Mouse (Mus musculus): ENCODE data around the gene Trim15. TPM values are rescaled to one million over a fixed set of nuclear protein-coding genes. Genes with fewer than 3 reads are reported as not detected.

The Trim15 gene
- total RNA-seq, 2 experiments from 2014 or later, result not detected

DNA sequence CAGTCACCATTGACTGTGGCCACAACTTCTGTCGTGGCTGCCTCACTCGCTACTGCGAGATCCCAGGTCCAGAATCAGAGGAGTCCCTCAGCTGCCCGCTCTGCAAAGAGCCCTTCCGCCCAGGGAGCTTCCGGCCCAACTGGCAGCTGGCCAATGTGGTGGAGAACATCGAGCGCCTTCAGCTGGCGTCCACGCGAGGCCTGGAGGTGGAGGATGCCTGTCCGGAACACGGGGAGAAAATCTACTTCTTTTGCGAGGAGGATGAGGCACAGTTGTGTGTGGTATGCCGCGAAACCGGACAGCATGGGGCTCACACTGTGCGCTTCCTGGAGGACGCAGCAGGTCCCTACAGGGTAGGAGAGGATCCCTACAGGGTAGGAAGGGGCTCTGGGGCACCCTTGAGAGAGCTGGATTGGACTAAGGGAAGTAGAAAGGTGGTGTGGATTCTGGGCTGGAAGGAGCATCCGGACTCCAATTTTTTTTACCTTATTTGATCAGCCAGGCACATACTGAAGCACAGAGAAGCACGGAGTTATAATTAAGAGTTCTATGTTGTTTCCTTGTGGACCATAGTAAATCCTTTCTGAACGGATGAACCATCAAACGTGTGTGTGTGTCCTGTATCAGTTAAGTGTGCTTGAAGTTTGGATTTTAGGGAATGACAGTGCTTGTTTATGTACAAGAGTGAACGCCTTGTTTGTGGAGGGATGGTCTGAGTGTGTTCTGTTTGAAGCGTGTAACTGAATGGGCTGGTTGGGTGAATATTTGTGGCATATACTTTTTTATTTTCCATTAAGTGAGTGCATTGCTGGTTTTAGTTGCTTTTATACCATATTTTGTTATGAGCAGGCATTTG, 3.2 kb upstream of the Trim15 start:
- no peak for DNase-seq (ENCODE audit: low spot score in 2 of 2)

DNA sequence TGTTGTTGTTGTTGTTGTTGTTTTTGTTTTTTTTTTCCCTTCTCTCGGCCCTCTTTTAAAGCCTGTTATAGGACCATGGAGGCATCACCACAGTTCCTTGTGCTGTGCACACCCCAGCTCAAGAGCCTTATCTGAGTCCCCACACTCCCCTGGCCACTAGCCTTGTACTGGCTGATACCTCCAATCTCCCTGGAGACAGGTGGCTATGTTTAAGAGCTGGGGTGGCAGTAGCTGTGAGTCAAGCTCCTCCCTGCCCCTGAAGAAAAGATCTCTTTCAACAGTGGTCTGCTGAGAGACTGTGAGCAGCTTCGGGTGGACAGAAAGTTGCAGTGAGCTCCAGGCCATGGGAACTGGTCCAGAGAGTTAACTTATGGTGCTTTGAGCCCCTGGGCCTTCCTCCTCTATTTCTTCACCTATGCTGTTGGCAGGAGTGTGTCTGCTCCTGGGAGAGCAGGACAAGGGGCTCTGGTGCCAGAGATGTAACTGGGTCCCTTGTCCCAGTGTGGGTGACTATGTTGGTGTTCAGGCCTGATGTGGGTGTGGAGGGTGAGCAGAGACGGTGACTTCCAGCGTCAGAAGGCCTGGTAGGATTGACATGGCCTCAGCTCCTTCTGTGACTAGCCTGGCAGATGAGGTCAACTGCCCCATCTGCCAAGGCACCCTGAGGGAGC, 2.4 kb upstream of the Trim15 start, which contains the start of gene Trim10:
Trim10 (plus strand) TSS at position 291 of the 671 bp plus-strand sequence.
- DNase-seq (ENCODE audit: low spot score in 2 of 2), result no peak

DNA sequence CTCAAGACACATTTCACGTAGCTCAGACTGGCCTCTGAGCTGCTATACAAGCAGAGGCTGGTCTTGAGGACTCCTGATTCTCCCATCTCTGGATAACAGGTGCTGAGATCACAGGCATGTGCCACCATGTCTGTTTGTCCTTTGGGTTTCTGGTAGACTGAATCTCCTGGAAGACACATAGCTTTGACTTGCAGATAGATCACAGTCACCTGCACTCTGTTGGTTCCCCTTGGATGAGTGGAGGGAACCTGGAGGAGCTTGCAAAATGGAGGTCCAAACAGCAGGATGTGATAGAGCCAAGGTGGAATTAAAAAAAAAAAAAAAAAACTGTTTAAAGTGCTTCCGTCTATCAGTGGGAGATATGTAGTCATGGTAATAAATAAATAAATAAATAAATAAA, 1.8 kb upstream of the Trim15 start:
- no peak for DNase-seq (ENCODE audit: low spot score in 2 of 2)

DNA sequence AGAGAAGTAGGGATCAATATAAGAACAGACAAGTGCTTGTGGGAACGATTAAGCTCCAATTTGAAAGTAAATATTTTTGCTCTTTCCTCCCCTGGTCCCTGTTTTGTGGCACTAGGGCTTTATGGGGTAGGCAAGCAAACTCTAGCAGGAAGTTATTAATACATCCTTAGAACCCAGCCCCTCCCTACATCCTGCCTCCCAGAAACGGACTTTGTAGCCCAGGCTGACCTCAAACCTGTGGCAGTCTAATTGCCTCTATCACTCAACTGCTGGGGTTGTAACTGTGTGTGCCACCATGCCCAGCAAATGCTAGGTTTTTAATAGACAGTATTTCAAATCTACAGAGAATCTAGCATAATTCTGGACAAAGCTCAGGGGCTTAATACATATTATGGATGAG, 5.3 kb downstream of the Trim15 start:
- no peak for DNase-seq (ENCODE audit: low spot score in 2 of 2)

DNA sequence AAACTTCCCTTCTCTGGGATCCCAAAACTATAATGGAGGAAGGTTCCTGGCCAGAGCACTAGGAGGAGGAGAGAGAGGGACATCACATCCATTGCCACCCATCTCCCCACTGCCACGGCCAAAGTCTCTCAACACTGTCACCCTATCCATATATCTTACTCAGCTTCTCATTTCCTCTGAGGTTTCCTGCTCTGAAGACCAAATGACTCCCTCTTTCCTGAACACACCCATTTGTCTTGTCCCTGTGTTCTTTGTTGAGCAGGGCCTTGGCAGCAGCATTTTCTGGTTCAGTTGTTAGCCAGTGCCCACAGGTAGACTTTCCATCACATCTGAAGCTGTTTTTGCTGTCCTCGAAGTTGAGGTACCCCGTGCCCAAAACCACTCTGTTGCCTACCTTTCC, 8.8 kb downstream of the Trim15 start:
- no peak for DNase-seq (ENCODE audit: low spot score in 2 of 2)

DNA sequence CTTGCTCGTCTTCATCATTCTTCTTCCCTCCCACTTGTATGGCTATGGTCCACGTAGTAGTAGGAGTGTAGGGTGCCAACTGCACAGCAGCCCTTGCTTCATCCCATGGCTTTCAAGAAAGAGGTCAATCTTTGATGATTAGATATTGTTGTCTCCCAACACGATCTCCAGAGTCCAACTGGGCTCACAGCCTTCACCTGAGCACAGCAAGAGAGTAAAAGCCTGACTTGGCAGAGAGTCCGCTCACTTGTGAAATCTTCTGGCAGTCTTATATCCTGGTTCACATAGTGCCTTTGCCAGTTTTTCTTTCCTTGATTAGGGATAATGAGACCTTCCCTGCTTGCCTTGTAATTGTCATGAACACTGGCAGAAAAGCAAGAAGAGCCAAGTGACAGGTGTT, 10.8 kb downstream of the Trim15 start:
- DNase-seq (ENCODE audit: low spot score in 2 of 2), result no peak

DNA sequence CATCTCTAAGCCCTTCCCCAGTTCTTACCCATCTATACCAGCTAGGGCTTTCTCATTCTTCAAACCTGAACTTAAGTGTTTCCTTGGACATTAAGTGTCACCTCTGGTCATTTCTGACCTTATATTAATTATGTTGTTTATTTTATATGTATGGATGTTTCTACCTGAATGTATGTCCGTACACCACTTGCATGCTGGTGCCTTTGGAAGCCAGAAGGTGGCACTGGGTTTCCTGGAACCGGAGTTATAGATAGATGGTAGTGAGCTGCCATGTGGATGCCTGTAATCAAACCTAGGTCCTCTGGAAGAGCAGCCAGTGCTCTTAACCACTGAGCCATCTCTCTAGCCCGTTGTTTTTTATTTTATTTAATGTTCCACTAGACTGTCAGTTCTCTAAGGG, 11.5 kb downstream of the Trim15 start:
- DNase-seq (ENCODE audit: low spot score in 2 of 2), result no peak

DNA sequence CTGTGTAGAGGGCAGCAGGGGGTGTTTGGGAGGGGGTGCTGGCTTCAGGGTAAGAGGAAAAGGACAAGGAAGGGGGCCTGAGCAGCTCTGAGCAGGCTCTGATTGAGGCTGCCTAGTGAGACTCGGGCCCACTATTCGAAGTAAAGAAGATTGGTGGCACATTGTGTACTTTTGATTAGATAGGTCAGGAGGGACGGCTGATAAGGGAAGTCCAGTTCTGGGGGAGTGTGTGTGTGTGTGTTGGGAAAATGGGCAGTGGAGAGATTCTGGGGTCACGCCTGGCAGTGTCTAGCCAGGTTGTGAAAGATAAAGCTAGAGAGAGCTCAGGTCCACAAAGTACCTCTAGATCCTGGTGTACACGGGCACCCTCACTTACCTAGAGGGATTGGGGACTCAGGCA, 15.4 kb downstream of the Trim15 start:
- DNase-seq (ENCODE audit: low spot score in 2 of 2), result no peak

DNA sequence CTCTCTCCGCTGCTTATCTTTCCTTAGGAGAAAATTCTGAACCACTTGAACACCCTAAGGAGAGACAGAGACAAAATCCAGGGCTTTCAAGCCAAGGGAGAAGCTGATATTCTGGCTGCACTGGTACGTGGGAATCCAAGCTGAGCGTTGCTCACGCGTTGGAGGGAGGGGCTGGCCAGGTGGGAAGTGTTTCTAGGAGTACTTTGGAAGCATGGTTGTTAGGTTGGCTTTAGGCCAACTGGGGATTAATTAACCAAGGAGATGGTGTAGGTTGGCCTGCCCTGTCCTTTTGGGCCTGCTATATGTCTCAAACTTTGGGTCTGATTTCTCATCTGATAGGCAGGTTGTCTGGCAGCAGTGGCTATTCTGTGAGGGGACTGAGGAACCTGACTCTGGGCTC, 15.8 kb downstream of the Trim15 start:
- no peak for DNase-seq (ENCODE audit: low spot score in 2 of 2)

DNA sequence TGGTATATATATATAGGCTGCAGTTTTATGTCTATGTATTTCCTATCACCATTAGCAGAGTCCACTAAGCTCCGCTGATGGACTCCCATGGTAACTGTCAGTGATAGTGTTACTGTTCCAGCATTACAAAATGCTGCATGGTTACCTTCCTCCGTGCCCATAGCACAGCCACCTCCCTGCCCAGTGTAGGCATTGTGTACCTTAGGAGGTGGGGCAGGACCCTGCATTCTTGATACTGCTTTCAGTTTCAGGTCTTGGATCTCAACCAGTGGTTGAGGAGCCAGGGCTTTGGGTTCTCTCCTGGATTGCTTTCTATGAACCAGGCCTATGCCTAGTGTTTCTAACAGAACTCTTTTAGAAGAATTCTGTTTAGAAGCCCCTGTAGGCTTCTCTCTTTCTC, 17.0 kb downstream of the Trim15 start:
- no peak for DNase-seq (ENCODE audit: low spot score in 2 of 2)

DNA sequence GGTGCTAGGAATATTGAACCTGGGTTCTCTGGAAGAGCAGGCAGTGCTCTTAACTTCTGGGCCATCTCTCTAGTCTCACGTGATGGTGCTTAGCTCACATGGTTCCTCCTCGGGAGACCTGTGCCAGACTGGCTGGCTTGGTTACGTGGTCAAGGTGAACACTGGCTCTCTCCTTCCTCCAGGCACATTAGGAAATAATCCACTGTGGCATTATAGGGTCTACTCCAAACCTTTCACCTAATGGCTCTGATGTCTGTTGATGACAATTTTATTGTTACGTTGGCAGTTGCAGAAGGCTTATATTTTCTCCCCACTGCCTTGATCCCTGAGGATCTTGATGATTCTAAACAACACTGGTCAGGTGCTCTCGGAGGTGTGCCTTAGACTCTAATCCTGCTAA, 18.1 kb downstream of the Trim15 start:
- no peak for DNase-seq (ENCODE audit: low spot score in 2 of 2)

DNA sequence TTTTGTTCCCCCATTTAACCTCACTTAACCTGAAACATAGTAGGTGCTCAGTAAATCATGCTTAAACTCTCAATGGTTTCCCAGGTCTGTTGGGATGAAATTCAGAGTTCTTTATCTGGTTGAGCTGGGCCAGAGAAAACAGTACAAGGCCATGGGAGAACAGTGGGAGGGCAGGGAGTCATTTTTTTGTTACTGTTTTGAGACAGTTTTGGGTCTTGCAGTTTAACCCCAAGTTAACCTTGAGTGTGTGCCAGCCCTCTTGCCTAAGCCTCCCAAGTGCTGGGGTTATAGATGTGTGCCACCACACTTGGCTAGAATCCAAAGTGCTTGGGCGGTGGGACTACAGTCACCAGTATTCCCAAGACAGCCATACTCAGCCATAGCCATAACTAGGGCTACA, 22.3 kb downstream of the Trim15 start:
- no peak for DNase-seq (ENCODE audit: low spot score in 2 of 2)

DNA sequence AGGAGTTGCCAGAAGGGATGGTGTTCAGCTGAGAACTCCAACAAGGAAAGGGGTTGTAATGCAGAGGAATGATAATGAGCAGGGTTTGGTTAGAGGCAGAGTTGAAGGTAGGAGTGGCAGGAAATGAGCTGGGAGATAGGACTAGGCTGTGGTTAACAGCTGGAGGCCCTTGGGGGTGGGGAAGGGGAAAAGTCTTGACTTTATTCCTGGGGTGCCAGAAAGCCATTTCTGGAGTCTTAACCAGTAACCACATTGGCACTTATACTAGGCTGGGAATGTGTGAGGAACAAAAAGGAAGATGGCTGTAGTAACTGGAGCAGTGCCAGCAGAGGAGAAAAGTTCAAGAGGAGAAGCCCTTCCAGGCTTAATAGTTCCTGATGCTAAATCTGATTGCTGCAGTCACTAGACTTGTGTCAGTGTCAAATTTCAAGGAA, 22.7 kb downstream of the Trim15 start:
- no peak for DNase-seq (ENCODE audit: low spot score in 2 of 2)

DNA sequence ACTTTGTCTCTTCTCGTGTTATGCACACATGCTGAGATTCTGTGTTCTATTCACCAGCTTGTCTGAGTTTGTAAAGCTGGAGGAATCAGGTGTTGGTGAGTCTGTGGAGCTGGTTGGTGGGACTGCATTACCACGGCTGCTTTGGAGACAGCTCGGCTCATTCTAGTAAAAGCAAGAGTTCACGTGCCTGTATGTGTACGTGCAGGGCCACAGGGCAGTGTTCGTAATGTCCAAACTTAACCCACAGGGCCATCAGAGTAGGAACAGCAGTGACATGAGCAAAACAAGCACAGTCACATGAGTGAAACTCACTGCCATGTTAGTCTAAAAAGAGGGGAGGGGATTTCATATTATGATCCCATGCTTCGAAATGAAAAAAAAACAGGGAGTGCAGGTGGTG, 23.3 kb downstream of the Trim15 start:
- DNase-seq (ENCODE audit: low spot score in 2 of 2), result no peak

DNA sequence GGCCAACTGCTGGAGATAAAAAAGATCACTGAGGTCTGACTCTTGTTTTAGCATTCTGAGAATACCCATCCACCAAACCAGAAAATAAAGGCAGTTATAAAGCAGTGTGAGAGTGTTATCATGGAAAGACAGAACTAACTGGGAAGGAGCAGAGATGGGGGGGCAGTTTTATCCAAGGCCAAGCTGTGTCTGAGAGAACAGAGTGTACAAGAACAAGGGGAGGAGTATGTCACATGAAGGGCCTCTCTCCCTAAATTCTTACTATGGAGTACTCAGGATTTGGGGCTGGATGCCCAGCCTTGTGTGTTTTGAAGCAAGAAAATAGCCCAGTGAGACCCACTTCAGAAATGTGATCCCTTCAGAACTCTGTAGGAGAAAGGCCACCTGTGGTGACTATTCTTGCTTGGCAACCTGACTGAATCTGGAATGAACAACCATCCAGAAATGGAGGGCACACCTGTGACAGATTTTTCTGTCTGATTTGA, 26.0 kb downstream of the Trim15 start:
- no peak for DNase-seq (ENCODE audit: low spot score in 2 of 2)

DNA sequence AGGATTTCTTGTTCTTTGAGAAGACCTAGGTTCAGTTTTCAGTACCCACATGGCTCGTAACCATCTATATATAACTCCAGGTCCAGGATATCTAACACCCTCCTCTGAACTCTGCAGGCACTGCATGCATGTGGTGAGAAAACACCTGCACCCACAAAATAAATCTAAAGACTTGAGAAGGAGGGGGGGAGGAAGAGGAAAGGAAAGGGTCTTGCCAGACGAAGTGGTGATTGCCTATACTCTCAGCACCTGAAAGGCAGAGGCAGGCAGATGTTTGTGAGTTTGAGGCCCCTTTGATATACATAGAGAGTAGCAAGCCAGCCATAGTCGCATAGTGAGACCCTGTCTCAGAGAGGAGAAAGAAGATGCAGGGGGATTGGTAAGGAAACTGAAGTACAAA, 27.1 kb downstream of the Trim15 start:
- no peak for DNase-seq (ENCODE audit: low spot score in 2 of 2)

DNA sequence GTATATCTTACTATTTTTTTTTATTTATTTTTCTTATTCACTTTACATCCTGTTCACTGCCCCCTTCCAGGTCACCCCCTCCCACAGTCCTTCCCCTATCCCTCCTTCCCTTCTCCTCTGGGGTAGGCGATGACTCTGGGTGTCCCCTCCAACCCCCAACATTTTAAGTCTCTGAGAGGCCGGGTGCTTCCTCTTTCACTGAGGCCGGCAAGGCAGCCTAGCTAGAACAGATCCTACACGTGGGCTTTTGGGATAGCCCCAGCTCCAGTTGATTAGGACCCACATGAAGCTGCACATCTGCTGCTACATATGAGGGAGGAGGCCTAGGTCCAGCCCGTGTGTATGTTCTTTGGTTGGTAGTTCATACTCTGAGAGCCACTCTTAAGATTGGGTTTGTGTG, 28.0 kb downstream of the Trim15 start:
- no peak for DNase-seq (ENCODE audit: low spot score in 2 of 2)

DNA sequence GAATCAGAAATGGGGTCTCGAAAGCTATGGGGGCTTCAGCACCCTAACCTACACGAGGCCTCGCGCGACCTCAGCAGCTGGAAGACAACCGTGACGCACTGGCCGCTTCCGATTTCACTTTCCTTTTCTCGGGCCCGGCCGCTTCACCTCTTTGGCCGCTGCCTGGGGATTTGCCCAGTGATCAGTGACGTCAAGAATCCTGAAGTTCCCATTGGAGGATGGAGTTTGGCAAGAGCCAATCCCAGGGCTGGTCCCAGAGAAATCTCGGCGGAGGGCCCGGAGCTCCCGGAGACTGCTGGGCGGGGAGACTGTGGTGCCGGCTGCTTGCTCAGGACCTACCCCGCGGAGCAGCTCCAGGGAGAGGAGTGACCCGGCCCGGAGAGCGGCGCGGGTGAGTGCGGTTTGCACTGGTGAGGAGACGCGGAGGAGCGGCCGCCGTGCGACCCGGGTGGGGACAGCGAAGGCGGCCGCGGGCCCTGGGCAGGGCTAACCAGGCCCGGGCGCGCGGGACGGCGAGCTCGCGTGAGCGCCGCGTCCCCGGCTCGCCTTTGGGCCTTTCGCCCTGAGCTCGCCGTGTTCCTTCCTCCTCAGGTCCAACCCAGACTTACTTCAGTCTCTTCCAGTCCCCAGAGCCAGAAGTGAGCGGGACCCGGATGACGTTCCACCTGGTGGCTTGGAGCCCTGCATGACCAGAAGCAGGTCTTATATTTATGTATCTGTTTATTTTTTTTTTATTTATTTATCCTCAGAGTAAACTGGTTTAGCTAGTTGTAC, 29.9 kb downstream of the Trim15 start, which contains the start of gene Trim26:
Trim26 (plus strand) TSS at position 261 of the 774 bp plus-strand sequence.
- peak; percentile 96 to 97 for DNase-seq (ENCODE audit: low spot score in 2 of 2)

DNA sequence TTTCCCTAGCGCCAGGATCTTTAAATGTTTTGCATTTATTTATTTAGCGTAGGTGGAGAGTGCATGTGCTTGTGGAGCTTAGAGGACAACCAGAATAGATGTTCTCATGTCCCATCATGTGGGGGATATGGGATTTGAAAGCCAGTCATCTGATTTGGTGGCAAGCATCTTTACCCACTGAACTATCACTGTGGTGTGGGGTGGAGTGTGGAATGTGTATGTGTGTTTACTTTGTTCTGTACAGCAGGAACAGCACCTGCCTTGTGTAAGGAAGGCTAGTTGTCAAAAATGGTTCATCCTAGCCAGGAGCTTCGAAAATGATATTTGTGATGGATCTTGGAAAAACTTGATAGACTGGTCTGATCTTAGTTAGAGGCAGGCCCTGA, 30.6 kb downstream of the Trim15 start:
- DNase-seq (ENCODE audit: low spot score in 2 of 2), result no peak

DNA sequence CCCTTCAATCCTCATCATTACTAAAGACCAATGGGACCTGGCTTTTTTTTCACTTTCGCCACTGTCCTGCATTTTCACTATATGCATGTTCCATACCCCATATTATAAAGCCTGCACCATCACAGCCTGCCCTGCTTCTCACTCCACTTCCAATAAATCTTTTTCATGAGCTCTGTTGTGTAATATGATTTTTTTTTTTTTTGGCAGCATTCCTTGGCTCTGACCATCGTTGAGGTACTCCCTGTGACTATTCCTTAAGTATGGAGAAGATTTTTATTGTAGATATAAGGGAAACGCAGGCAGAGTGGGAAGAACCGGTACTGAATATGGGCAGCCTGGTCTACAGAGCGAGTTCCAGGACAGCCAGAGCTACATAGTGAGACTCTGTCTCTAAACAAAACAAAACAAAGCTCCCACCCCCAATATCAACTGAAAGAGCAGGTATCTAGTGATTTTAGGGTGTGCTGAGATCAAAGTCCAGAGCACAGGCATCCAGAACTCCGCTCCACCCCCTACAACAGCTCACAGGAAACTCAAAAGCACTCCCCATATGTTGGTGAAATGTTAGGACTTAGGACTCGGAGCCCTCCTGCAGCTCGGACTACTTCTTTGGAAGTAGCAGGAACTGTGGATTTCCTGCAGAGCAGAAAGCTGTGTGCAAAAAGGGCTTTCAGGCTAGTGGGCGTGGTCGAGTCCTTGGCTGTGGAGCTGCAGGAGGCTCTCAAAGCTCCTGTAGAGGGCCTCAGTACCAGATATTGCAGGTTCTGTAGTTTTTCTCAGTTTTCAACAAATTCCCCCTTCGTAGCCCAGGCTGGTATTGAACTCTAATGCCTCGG, 31.2 kb downstream of the Trim15 start:
- peak; percentile 52 to 55 for DNase-seq (ENCODE audit: low spot score in 2 of 2)

DNA sequence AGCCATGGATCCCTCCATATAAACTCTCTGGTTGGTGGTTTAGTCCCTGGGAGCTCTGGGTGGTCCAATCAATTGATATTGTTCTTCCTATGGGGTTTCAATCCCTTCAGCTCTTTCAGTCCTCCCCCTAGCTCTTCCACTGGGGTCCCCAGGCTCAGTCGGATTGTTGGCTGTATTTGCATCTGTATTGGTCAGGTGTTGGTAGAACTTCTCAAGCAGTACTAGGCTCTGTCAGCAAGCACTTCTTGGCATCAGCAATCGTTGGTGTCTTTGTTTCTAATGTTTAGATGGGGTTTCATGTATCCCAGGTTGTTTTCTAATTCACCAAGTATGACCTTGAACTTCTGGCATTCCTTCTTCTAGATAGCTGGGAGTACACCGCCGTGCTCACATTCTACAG, 34.3 kb downstream of the Trim15 start:
- no peak for DNase-seq (ENCODE audit: low spot score in 2 of 2)

Data from left cerebral cortex, adult 18-20 months (tissue).